Mouse (Mus musculus): ENCODE data around the gene Olfr802.

DNA sequence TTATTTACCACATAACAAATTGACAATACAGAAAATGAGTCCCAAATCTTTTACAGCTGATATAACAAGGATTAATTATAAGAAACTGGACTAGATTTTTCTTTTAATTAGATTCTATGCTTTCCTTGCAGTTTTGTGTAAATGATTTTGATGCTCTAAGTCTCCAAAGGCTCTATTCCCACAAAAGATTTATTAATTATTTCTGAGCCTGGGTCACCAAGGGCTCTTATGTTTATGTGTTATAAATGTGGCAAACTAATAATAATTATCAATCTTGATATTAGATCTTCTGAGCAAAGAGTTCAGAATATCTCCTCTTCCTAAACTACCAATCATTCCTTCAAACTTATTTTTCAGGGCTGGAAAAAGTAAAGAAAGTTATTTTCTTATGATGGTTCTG is 30.6 kb downstream of the Olfr802 start, which contains the start of gene Olfr800:
- no peak for TF ChIP-seq CTCF (IDR thresholded peaks at IDR 0.05)
- TF ChIP-seq EP300 (IDR thresholded peaks at IDR 0.05) = no peak
